Mouse (Mus musculus) ES-E14 (cell line): ENCODE measurements around the gene Grsf1.

ENCODE experiments used
- CHD2 ChIP-seq: IDR thresholded peaks from 2 replicates; pipeline ENCODE4 v1.6.1; 2014; ENCODE audit warnings: mild to moderate bottlenecking, low read depth, low read length, inconsistent platforms
- HCFC1 ChIP-seq: IDR thresholded peaks from 2 replicates; pipeline ENCODE4 v1.6.1; 2012; ENCODE audit warnings: low read length, inconsistent platforms, borderline replicate concordance; ENCODE audit not compliant: insufficient read depth
- MAFK ChIP-seq: IDR thresholded peaks from 2 replicates; pipeline ENCODE4 v1.6.1; 2014; ENCODE audit warnings: mild to moderate bottlenecking, low read depth, low read length, inconsistent platforms; ENCODE audit not compliant: insufficient read depth
- ZC3H11A ChIP-seq: IDR thresholded peaks from 2 replicates; pipeline ENCODE4 v1.6.1; 2012; ENCODE audit warnings: low read depth, mild to moderate bottlenecking, inconsistent platforms, low read length, borderline replicate concordance
- ZNF384 ChIP-seq: IDR thresholded peaks from 2 replicates; pipeline ENCODE4 v1.6.1; 2012; ENCODE audit warnings: low read depth, low read length, inconsistent platforms

GRCm38 (mm10) chr5:88685745-88686299 lies 9.9 kb upstream of the Grsf1 start:
- no peak for TF ChIP-seq MAFK
- no peak for TF ChIP-seq ZC3H11A
- TF ChIP-seq HCFC1 = no peak
- TF ChIP-seq CHD2 = no peak
- TF ChIP-seq ZNF384 = no peak
